Mouse (Mus musculus) small intestine, adult 2 months (tissue): ENCODE data around the gene Aurkb. TPM values are rescaled to one million over a fixed set of nuclear protein-coding genes. Genes with fewer than 3 reads are reported as not detected.

Source experiments
- H3K27ac ChIP-seq: fragments of 200-500 bp; 2 replicates; pipeline ENCODE4 v1.5.1; 2012; ENCODE audit warnings: low read depth, low read length, control low read depth, inconsistent platforms; ENCODE audit not compliant: insufficient read depth
- H3K27me3 ChIP-seq: fragments of 200-500 bp; 2 replicates; pipeline ENCODE4 v1.6.1; 2012; ENCODE audit warnings: mild to moderate bottlenecking, moderate library complexity, low read length, inconsistent platforms; ENCODE audit not compliant: control insufficient read depth, insufficient read depth
- H3K36me3 ChIP-seq: fragments of 200-500 bp; 2 replicates; pipeline ENCODE4 v1.6.1; 2012; ENCODE audit warnings: mild to moderate bottlenecking, low read length, control low read depth, inconsistent platforms; ENCODE audit not compliant: control insufficient read depth, insufficient read depth
- H3K4me1 ChIP-seq: fragments of 200-500 bp; 2 replicates; pipeline ENCODE4 v1.6.1; 2012; ENCODE audit warnings: low read length, inconsistent platforms, mixed read lengths; ENCODE audit not compliant: control insufficient read depth, insufficient read depth, insufficient read length
- H3K4me3 ChIP-seq: fragments of 200-500 bp; 2 replicates; pipeline ENCODE4 v1.5.1; 2012; ENCODE audit warnings: low read depth, mild to moderate bottlenecking, control low read depth, inconsistent platforms, low read length, moderate library complexity
- CTCF ChIP-seq: fragments of 200-500 bp; IDR thresholded peaks from 2 replicates; pipeline ENCODE4 v1.5.1; 2012; ENCODE audit warnings: low read depth, mild to moderate bottlenecking, control low read depth, inconsistent platforms, low read length, moderate library complexity, mixed read lengths; ENCODE audit not compliant: insufficient replicate concordance, insufficient read length; ENCODE audit errors: extremely low read depth
- POLR2A ChIP-seq: fragments of 200-500 bp; IDR thresholded peaks from 2 replicates; pipeline ENCODE4 v1.6.1; 2012; ENCODE audit warnings: low read depth, mild to moderate bottlenecking, control low read depth, inconsistent platforms, low read length, moderate library complexity
- WGBS: fragments of 180-500 bp; shearing (Covaris S2); methylation state at CpG from one replicate; pipeline ENCODE4 v1.1.7; 2018; 5-methylcytosine and 5-hydroxymethylcytosine counted together
- polyA plus RNA-seq: library from polyadenylated mRNA; depleted of rRNA; stranded (reverse); fragments of >200 nt; gene quantifications from 2 replicates; pipeline ENCODE4 v1.2.3, GENCODE M21; 2012; rRNA removed

The Aurkb gene
- polyA plus RNA-seq, 1 experiment: 30.8 TPM

GRCm38 (mm10) chr11:69099915-69100345 is 54.5 kb downstream of the Aurkb start:
- no peak for TF ChIP-seq CTCF
- no peak; the same call in 1 of the 2 replicates for TF ChIP-seq POLR2A
- 1% methylated on average over 23 of the region's 23 CpGs for WGBS
- no peaks in the 10 kb centered on the region for H3K27me3 ChIP-seq

DNA sequence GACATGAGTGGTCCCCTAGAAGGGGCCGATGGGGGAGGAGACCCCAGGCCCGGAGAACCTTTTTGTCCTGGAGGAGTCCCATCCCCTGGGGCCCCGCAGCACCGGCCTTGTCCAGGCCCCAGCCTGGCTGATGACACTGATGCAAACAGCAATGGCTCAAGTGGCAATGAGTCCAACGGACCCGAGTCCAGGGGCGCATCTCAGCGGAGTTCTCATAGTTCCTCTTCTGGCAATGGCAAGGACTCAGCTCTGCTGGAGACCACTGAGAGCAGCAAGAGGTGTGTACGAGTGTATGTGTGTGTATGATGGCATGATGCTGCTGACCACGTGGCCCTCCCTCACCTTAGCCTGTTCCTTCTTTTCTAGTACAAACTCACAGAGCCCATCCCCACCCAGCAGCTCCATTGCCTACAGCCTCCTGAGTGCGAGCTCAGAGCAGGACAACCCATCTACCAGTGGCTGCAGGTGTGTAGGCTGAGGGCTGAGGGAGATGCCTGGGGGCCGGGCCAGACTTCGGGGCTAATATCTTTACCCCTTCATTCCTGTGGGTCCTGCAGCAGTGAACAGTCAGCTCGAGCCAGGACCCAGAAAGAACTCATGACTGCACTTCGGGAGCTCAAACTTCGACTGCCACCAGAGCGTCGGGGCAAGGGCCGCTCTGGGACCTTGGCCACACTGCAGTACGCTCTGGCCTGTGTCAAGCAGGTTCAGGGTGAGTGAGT is 55.4 kb downstream of the Aurkb start:
- peak overlapping the region; percentile 77; the same call in 1 of the 2 replicates for H3K27ac ChIP-seq
- peaks cover 26% of the 10 kb centered on the region; the same call in 1 of the 2 replicates for H3K4me1 ChIP-seq
- peaks cover 53% of the 10 kb centered on the region for H3K36me3 ChIP-seq
- no peak overlapping the region for H3K4me3 ChIP-seq
- WGBS: 87% methylated on average over 20 of the region's 20 CpGs
- no peak for TF ChIP-seq POLR2A
- no peak for TF ChIP-seq CTCF
- no peaks in the 10 kb centered on the region for H3K27me3 ChIP-seq

More at GRCm38 (mm10) chr11:69099915-69100345, 54.5 kb downstream of the Aurkb start:
- H3K4me3 ChIP-seq: peak overlapping the region; percentile 65
- H3K4me1 ChIP-seq: peaks cover 26% of the 10 kb centered on the region; the same call in 1 of the 2 replicates
- H3K27ac ChIP-seq: peak overlapping the region; percentile 99
- peaks cover 45% of the 10 kb centered on the region for H3K36me3 ChIP-seq

Other genes with a start within 250 kb of the Aurkb start
- 33.8 and 36.8 TPM in 2 replicates for gene Ndel1, start 173.8 kb upstream of the Aurkb start, polyA plus RNA-seq
- not detected in 2 replicates for gene Rnf222, start 157.1 kb upstream of the Aurkb start, polyA plus RNA-seq
- gene Rpl26, start 144.1 kb upstream of the Aurkb start, polyA plus RNA-seq: 513 and 614 TPM in 2 replicates
- not detected in 2 replicates for gene Odf4, start 118.6 kb upstream of the Aurkb start, polyA plus RNA-seq
- 9.9 and 19.5 TPM in 2 replicates for gene Arhgef15, start 88.2 kb upstream of the Aurkb start, polyA plus RNA-seq
- gene Slc25a35, start 77.5 kb upstream of the Aurkb start, polyA plus RNA-seq: 13.7 and 21.5 TPM in 2 replicates
- gene Rangrf, start 70.5 kb upstream of the Aurkb start, polyA plus RNA-seq: 21.2 and 29.7 TPM in 2 replicates
- 4.7 and 6.0 TPM in 2 replicates for gene Pfas, start 37.2 kb upstream of the Aurkb start, polyA plus RNA-seq
- gene Ctc1, start 29.7 kb upstream of the Aurkb start, polyA plus RNA-seq: 14.0 and 20.0 TPM in 2 replicates
- 13.2 and 28.5 TPM in 2 replicates for gene Borcs6, start 14.1 kb downstream of the Aurkb start, polyA plus RNA-seq
- 11.8 and 12.8 TPM in 2 replicates for gene Tmem107, start 25.2 kb downstream of the Aurkb start, polyA plus RNA-seq
- gene Vamp2, start 42.8 kb downstream of the Aurkb start, polyA plus RNA-seq: 33.5 and 84.4 TPM in 2 replicates
- gene Per1, start 49.6 kb downstream of the Aurkb start, polyA plus RNA-seq: 5.4 and 13.9 TPM in 2 replicates
- 1.1 and 1.7 TPM in 2 replicates for gene Hes7, start 74.8 kb downstream of the Aurkb start, polyA plus RNA-seq
- 0.29 and 0.38 TPM in 2 replicates for gene 9130213A22Rik, start 76.9 kb downstream of the Aurkb start, polyA plus RNA-seq
- 0.13 and 1.2 TPM in 2 replicates for gene Aloxe3, start 80.2 kb downstream of the Aurkb start, polyA plus RNA-seq
- not detected in 2 replicates for gene Alox12b, start 111.3 kb downstream of the Aurkb start, polyA plus RNA-seq
- gene Alox8, start 152.2 kb downstream of the Aurkb start, polyA plus RNA-seq: 0.15 TPM in 1 of 2 replicates, not detected in the other
- gene Gucy2e, start 191.4 kb downstream of the Aurkb start, polyA plus RNA-seq: not detected in 2 replicates